Mouse (Mus musculus) neural tube, embryonic 14.5 days (tissue): ENCODE results near the gene Rgl1. TPM values are rescaled to one million over a fixed set of nuclear protein-coding genes. Genes with fewer than 3 reads are reported as not detected.
"Not testable (repeated sequence)": the region's sequence is repeated elsewhere in the genome, so short reads cannot be mapped to it uniquely, and the experiment has no call there.

Source experiments
- ATAC-seq: fragments of 200-750 bp; cut with Nextera tagmentation; 2 replicates; pipeline ENCODE4 v1.8.0; 2017; ENCODE audit warnings: low read depth, mild to moderate bottlenecking, moderate TSS enrichment, moderate library complexity
- H3K27ac ChIP-seq: fragments of 300-500 bp; sonication (generic); 2 replicates; pipeline ENCODE4 v1.5.1; 2014; ENCODE audit warnings: low read depth, mild to moderate bottlenecking, control low read depth, low read length, moderate library complexity, mixed read lengths
- H3K27me3 ChIP-seq: fragments of 300-500 bp; sonication (generic); 2 replicates; pipeline ENCODE4 v1.6.1; 2014; ENCODE audit warnings: low read length; ENCODE audit not compliant: control insufficient read depth, insufficient read depth
- H3K36me3 ChIP-seq: fragments of 300-500 bp; sonication (generic); 2 replicates; pipeline ENCODE4 v1.6.1; 2014; ENCODE audit warnings: low read length, mixed read lengths; ENCODE audit not compliant: control insufficient read depth, insufficient read depth
- H3K4me1 ChIP-seq: fragments of 300-500 bp; sonication (generic); 2 replicates; pipeline ENCODE4 v1.6.1; 2014; ENCODE audit warnings: low read length; ENCODE audit not compliant: control insufficient read depth, insufficient read depth
- H3K4me2 ChIP-seq: fragments of 300-500 bp; sonication (generic); 2 replicates; pipeline ENCODE4 v1.6.1; 2014; ENCODE audit warnings: mild to moderate bottlenecking, low read depth, low read length, control low read depth
- H3K4me3 ChIP-seq: fragments of 300-500 bp; sonication (generic); 2 replicates; pipeline ENCODE4 v1.5.1; 2014; ENCODE audit warnings: low read depth, low read length, control low read depth, mixed read lengths
- H3K9ac ChIP-seq: fragments of 300-500 bp; sonication (generic); replicated peaks from 2 replicates; pipeline ENCODE4 v1.6.1; 2014; ENCODE audit warnings: low read depth, mild to moderate bottlenecking, control low read depth, low read length, mixed read lengths
- H3K9me3 ChIP-seq: fragments of 300-500 bp; sonication (generic); 2 replicates; pipeline ENCODE4 v1.6.1; 2016; ENCODE audit warnings: low read length; ENCODE audit not compliant: control insufficient read depth
- WGBS: fragments of 180-500 bp; shearing (Covaris S2); extraction: QIAGEN DNeasy Blood & Tissue Kit; methylation state at CpG from one replicate; pipeline ENCODE4 v1.1.7; 2014; 5-methylcytosine and 5-hydroxymethylcytosine counted together
- polyA plus RNA-seq: library from polyadenylated mRNA; unstranded; fragments of >200 nt; fragmentation: Nextera tagmentation; extraction: Ambion mirVana; gene quantifications from 2 replicates; pipeline ENCODE4 v1.2.1, GENCODE M21; 2014

The Rgl1 gene
- polyA plus RNA-seq, 1 experiment from 2014 or later, result 14.9 TPM

DNA sequence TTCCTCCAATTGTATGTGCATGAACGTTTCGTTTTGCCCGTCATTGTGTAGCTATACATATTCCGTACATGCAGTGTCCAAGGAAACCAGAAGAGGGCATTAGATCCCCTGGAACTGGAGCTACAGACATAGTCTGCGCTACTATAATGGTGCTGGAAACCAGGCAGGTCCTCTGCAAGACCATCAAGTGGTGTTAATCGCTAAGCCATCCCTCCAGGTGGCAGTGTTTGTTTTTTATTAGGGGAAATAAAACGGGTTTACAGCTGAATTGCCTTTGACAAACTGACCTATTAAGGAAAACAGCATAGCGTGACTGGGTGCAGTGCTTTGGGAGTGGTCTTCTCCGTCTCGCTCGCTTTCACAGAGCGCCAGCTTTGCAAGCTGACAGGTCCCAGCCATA lies 24.1 kb upstream of the Rgl1 start:
- no peaks in the 10 kb centered on the region; the same call in 1 of the 2 replicates for H3K4me1 ChIP-seq
- no peak overlapping the region for H3K9ac ChIP-seq
- no peaks in the 10 kb centered on the region for H3K36me3 ChIP-seq
- H3K27me3 ChIP-seq, result no peaks in the 10 kb centered on the region
- H3K4me2 ChIP-seq, result no peak overlapping the region
- 0 out of 2 replicates have a peak, but pooled peaks have one; percentile 38 for ATAC-seq
- no peak overlapping the region for H3K4me3 ChIP-seq
- 10% methylated on average over 12 of the region's 12 CpGs for WGBS
- no peaks in the 10 kb centered on the region for H3K9me3 ChIP-seq
- no peak overlapping the region for H3K27ac ChIP-seq

DNA sequence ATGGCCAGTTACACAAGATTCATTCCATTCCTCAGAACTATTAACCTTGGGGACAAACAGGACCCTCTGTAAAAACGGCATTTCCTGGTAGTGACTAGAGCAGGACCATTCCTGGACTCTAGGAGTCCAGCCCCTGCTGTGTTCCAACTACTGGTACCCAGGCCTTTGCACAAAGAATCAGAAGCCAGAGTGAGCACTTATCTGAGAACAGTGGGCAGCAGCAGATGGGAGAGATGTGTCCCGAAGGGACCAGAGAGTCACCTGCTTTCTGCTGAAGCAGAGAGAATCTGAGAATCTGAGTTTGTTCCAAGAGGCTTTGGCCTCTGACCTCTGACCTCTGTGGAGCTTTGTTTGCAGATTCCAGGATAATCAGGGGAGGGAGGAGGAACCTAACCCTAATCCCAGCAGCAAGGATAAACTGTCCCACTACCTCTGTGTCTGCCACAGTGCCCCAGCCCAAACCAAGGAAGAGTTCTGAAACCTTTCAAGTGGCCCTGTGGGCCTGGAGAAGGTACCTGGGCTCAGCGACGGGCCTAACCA lies 22.0 kb upstream of the Rgl1 start:
- Histone ChIP-seq H3K9ac (no peak overlapping the region), H3K4me2 (no peak overlapping the region), H3K9me3 (no peaks in the 10 kb centered on the region), H3K4me1 (no peaks in the 10 kb centered on the region; the same call in 1 of the 2 replicates), H3K27me3 (no peaks in the 10 kb centered on the region), H3K4me3 (no peak overlapping the region), H3K36me3 (no peaks in the 10 kb centered on the region), H3K27ac (no peak overlapping the region)
- no peak for ATAC-seq
- 36% methylated on average over 4 of the region's 4 CpGs for WGBS

DNA sequence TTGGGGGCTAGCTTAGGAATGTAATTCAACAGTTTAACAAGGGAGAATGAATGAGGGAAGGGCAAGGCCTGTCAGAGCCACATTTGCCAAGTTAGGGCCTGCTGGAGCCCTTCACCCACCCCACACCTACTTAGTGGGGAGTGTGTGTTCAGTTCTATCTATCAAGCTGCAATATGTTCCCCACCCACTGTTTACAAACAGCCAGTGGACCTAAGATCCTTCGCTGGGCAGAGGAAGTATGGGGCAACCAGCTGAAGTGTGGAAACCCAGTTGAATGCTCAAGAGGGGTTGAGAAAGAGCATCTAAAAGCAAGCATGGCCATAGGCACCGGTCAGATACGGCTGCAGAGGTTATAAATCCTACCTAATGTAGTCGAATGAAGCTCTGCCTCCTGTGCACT lies 20.8 kb upstream of the Rgl1 start:
- no peak overlapping the region for H3K27ac ChIP-seq
- no peaks in the 10 kb centered on the region for H3K4me1 ChIP-seq
- no peaks in the 10 kb centered on the region for H3K9me3 ChIP-seq
- WGBS, result 88% methylated on average over 4 of the region's 4 CpGs
- H3K27me3 ChIP-seq, result no peaks in the 10 kb centered on the region
- no peak overlapping the region for H3K9ac ChIP-seq
- ATAC-seq, result no peak
- no peaks in the 10 kb centered on the region for H3K36me3 ChIP-seq
- H3K4me3 ChIP-seq, result no peak overlapping the region
- H3K4me2 ChIP-seq, result no peak overlapping the region

DNA sequence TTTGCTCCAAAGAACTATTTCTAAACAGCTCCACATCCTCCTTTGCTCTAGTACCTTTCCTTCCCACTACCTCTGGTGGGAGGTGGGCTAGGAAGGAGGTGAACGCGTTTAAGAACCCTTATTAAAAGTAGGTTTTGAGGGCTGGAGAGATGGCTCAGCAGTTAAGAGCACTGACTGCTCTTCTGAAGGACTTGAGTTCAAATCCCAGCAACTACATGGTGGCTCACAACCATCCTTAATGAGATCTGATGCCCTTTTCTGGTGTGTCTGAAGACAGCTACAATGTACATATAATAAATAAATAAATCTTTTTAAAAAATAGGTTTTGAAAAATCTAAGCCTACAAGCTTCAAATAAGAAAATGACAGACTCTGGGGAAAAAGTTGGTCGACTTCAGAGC lies 19.3 kb upstream of the Rgl1 start:
- not testable (repeated sequence) for H3K4me1 ChIP-seq, H3K9me3 ChIP-seq, H3K27ac ChIP-seq, H3K27me3 ChIP-seq, H3K9ac ChIP-seq, ATAC-seq, H3K4me3 ChIP-seq, H3K36me3 ChIP-seq, H3K4me2 ChIP-seq
- 88% methylated on average over 3 of the region's 3 CpGs for WGBS

DNA sequence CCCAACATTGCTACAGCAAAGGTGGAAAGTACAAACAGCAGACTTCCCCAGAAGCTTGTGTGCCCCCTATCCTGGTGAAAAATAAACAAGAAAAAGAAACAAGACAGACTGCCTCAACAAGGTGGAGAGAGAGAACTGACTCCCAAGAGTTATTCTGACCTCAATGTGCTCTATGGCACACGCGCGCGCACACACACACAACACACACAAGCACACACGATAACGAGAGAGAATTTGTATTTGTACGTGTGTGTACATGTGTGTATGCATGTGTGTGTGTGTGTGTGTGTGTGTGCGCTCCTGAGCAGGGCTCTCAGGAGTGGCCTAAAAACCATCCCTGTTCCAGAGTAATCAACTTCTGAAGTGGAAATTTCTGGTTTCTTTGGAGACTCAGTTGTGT lies 18.5 kb upstream of the Rgl1 start:
- no peak overlapping the region for H3K4me2 ChIP-seq
- no peaks in the 10 kb centered on the region for H3K36me3 ChIP-seq
- ATAC-seq, result no peak
- WGBS, result 97% methylated on average over 8 of the region's 8 CpGs
- no peak overlapping the region for H3K27ac ChIP-seq
- no peaks in the 10 kb centered on the region for H3K27me3 ChIP-seq
- no peaks in the 10 kb centered on the region for H3K4me1 ChIP-seq
- no peak overlapping the region for H3K4me3 ChIP-seq
- no peaks in the 10 kb centered on the region for H3K9me3 ChIP-seq
- no peak overlapping the region for H3K9ac ChIP-seq

DNA sequence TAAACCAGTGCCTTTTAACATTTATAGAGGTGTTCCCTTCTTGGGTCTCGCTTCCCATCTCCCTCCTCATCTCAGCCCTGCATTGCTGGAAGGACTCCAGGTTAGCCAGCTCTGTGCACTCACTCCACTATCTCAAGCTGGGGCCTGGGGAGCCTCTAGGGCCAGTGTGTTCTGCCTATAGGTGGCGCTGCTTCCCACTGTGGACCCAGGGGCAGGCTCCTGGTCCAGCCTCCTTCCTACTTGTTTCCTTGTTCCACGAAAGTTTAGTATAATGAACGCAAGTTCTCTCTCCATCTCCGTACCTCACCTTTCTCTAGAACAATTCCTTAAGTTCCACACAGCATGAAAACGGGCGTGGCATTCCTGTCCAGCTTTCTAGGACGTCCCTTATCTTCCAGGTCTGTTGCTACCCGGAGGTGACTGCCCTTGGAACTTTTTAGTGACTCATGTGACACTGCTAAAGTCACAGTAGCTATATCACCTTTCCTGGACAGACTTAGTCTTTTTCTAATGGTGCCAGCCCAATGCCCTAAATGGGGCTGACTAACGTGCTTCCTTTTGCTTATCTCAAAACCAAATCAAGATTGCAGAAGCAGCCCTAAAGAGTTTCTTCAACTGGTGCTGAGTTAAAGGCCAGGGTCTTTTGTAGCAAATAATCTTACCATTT lies 13.1 kb upstream of the Rgl1 start:
- Histone ChIP-seq H3K27ac (no peak overlapping the region), H3K9ac (no peak overlapping the region), H3K4me3 (no peak overlapping the region), H3K36me3 (peaks cover 10% of the 10 kb centered on the region), H3K9me3 (no peaks in the 10 kb centered on the region), H3K27me3 (no peaks in the 10 kb centered on the region), H3K4me1 (no peaks in the 10 kb centered on the region), H3K4me2 (no peak overlapping the region)
- 41% methylated on average over 10 of the region's 10 CpGs for WGBS
- ATAC-seq, result no peak

DNA sequence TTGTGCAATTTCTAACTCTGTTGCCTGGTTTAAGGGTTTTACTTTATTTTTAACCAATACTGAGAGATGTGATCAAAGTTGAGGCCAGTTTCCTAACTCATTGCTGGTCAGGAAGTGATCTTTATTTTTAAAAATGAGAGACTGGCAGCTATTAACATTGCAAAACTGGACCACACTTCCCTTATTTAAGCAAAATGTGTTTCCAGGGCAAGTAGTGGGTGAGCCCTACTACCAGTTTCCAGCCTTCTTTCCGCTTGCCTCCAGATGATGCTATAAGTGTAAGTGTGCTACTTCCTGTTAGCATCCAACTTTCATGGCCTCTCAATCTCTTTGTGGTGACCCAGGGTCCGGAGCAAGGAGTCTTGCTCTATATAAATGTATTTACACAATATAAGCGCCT lies 8.4 kb upstream of the Rgl1 start:
- WGBS, result 97% methylated on average over 3 of the region's 3 CpGs
- not testable (repeated sequence) for H3K27ac ChIP-seq, H3K4me3 ChIP-seq, H3K9me3 ChIP-seq, ATAC-seq, H3K4me2 ChIP-seq, H3K4me1 ChIP-seq, H3K9ac ChIP-seq, H3K27me3 ChIP-seq
- peaks cover 37% of the 10 kb centered on the region for H3K36me3 ChIP-seq

DNA sequence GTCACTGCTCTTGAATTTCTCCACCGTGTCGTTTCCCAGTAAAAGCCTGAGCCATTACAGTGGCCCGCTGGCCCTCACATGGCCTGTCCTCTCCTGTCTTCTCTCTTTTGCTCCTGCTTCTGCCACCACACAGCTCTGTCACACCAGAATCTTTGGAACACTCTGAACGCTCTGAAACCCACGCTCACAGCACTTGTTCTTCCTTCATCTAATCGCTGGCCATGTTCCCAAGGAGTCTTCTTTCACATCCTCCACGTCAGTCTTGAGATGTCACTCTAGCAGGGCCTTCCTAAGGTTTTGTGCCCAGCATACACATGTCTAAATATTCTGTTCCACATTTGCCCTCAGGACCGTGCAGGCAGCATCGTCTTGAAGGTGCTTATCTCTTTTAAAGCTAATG lies 4.9 kb upstream of the Rgl1 start:
- no peak for ATAC-seq
- Histone ChIP-seq H3K4me3 (no peak overlapping the region), H3K4me2 (no peak overlapping the region), H3K4me1 (no peaks in the 10 kb centered on the region; the same call in 1 of the 2 replicates), H3K27me3 (no peaks in the 10 kb centered on the region; the same call in 1 of the 2 replicates), H3K36me3 (peaks cover 35% of the 10 kb centered on the region), H3K9ac (no peak overlapping the region), H3K9me3 (no peaks in the 10 kb centered on the region), H3K27ac (no peak overlapping the region)
- WGBS, result 90% methylated on average over 9 of the region's 9 CpGs

DNA sequence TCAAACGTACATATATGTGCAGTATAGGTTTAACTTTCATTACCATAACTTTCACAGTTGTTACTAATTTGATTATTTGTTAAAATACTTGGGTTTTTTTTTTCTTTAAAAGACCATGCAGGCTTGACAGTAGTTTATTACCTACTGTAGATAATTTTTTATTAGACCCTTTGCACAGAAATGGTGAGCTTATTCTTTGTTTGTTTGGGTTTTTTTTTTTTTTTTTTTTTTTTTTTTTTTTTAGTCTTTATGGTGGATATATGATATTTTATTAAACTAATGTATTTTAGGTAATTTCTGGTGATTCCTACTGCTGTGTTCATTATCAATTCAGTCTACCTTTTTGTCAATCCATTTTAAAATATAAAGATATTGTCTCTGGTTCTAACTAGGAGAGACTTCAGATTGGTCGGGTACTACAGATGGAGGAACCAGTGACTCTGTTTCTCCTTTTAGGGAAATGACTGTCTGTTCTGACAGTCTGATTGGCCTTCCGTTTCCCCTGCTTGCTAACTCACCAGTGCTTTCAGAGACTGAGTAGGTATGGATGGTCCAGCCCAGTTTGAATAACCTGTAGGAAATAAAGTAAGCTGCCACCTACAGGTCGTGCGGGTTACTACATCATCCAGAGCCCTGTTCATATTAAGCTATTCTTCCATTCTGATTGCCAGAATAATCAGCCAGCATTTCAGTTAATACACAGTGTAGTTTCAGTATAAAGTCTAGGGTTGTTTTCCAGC lies 1.8 kb upstream of the Rgl1 start:
- Histone ChIP-seq H3K4me3 (peak overlapping the region; percentile 94), H3K27ac (no peak overlapping the region), H3K27me3 (no peaks in the 10 kb centered on the region; the same call in 1 of the 2 replicates), H3K4me1 (peaks cover 3% of the 10 kb centered on the region; the same call in 1 of the 2 replicates), H3K9me3 (no peaks in the 10 kb centered on the region), H3K4me2 (peak overlapping the region; percentile 64), H3K36me3 (peaks cover 20% of the 10 kb centered on the region), H3K9ac (no peak overlapping the region)
- peak; percentile 19; the same call in 1 of the 2 replicates for ATAC-seq
- WGBS, result 10% methylated on average over 5 of the region's 5 CpGs
